Mouse (Mus musculus) midbrain, embryonic 11.5 days (tissue): ENCODE results near the gene Muc1. TPM values are rescaled to one million over a fixed set of nuclear protein-coding genes. Genes with fewer than 3 reads are reported as not detected.
A peak's percentile ranks its signal among the peaks of the same experiment; 100 is the strongest.

Experiments
- ATAC-seq: fragments of 200-750 bp; cut with Nextera tagmentation; 2 replicates; pipeline ENCODE4 v1.8.0; 2017; ENCODE audit warnings: moderate TSS enrichment, moderate library complexity; ENCODE audit not compliant: low FRiP score
- DNase-seq: peaks from one replicate; pipeline ENCODE4 v3.0.0; 2015; ENCODE audit warnings: low spot score; ENCODE audit errors: missing footprints
- H3K27ac ChIP-seq: fragments of 300-500 bp; sonication (generic); 2 replicates; pipeline ENCODE4 v1.5.1; 2014; ENCODE audit warnings: low read depth, low read length
- H3K27me3 ChIP-seq: fragments of 300-500 bp; sonication (generic); 2 replicates; pipeline ENCODE4 v1.6.1; 2014; ENCODE audit warnings: mild to moderate bottlenecking, low read length, moderate library complexity, mixed read lengths; ENCODE audit not compliant: control insufficient read depth, insufficient read depth
- H3K36me3 ChIP-seq: fragments of 300-500 bp; sonication (generic); 2 replicates; pipeline ENCODE4 v1.6.1; 2014; ENCODE audit warnings: mild to moderate bottlenecking, low read length, moderate library complexity, mixed read lengths; ENCODE audit not compliant: control insufficient read depth, insufficient read depth
- H3K4me1 ChIP-seq: fragments of 300-500 bp; sonication (generic); 2 replicates; pipeline ENCODE4 v1.6.1; 2014; ENCODE audit warnings: low read length; ENCODE audit not compliant: control insufficient read depth, insufficient read depth
- H3K4me2 ChIP-seq: fragments of 300-500 bp; sonication (generic); 2 replicates; pipeline ENCODE4 v1.6.1; 2014; ENCODE audit warnings: mild to moderate bottlenecking, moderate library complexity
- H3K4me3 ChIP-seq: fragments of 300-500 bp; sonication (generic); 2 replicates; pipeline ENCODE4 v1.5.1; 2014; ENCODE audit warnings: low read depth, low read length
- H3K9ac ChIP-seq: fragments of 300-500 bp; sonication (generic); 2 replicates; pipeline ENCODE4 v1.6.1; 2014; ENCODE audit warnings: low read length
- H3K9me3 ChIP-seq: fragments of 300-500 bp; sonication (generic); 2 replicates; pipeline ENCODE4 v1.6.1; 2016; ENCODE audit warnings: low read length; ENCODE audit not compliant: control insufficient read depth
- WGBS: fragments of 180-500 bp; shearing (Covaris S2); extraction: QIAGEN DNeasy Blood & Tissue Kit; methylation state at CpG from one replicate; pipeline ENCODE4 v1.1.7; 2014; 5-methylcytosine and 5-hydroxymethylcytosine counted together
- microRNA counts: library from miRNA; unstranded; fragments of <30 nt; microRNA quantifications from one replicate; lab custom pipeline; 2015
- microRNA-seq: library from miRNA; unstranded; fragments of <30 nt; microRNA quantifications from one replicate; pipeline ENCODE4, GENCODE M21; 2017
- polyA plus RNA-seq: library from polyadenylated mRNA; unstranded; fragments of >200 nt; fragmentation: Nextera tagmentation; extraction: Ambion mirVana; gene quantifications from 2 replicates; pipeline ENCODE4 v1.2.1, GENCODE M21; 2014

Muc1 gene
- polyA plus RNA-seq, 1 experiment from 2014 or later: 2.7 TPM

GRCm38 (mm10) chr3:89279153-89279890 is 50.5 kb downstream of the Muc1 start:
- Histone ChIP-seq H3K4me3 (peak overlapping the region; percentile 40), H3K4me1 (peaks cover 21% of the 10 kb centered on the region), H3K9me3 (no peaks in the 10 kb centered on the region), H3K27ac (no peak overlapping the region), H3K27me3 (peaks cover 41% of the 10 kb centered on the region), H3K36me3 (no peaks in the 10 kb centered on the region), H3K9ac (peak overlapping the region; percentile 39), H3K4me2 (peak overlapping the region; percentile 91)
- DNase-seq: peak; percentile 96
- WGBS: 3% methylated on average over 35 of the region's 35 CpGs
- ATAC-seq: peak; percentile 57

GRCm38 (mm10) chr3:89280050-89280605 is 51.3 kb downstream of the Muc1 start:
- Histone ChIP-seq H3K9ac (no peak overlapping the region), H3K9me3 (no peaks in the 10 kb centered on the region), H3K4me2 (peak overlapping the region; percentile 91), H3K4me1 (peaks cover 21% of the 10 kb centered on the region), H3K36me3 (no peaks in the 10 kb centered on the region), H3K4me3 (peak overlapping the region; percentile 40), H3K27ac (no peak overlapping the region), H3K27me3 (peaks cover 41% of the 10 kb centered on the region)
- under 1% methylated on average over 29 of the region's 29 CpGs for WGBS
- DNase-seq: no peak
- ATAC-seq: peak; percentile 15; the same call in 1 of the 2 replicates

GRCm38 (mm10) chr3:89280606-89281511 is 52.0 kb downstream of the Muc1 start, which contains the start of gene Efna1:
Efna1 (minus strand) TSS chr3:89281142.
- DNase-seq (peak; percentile 97), ATAC-seq (peak; percentile 39)
- H3K27me3 ChIP-seq: peaks cover 41% of the 10 kb centered on the region
- H3K9me3 ChIP-seq: no peaks in the 10 kb centered on the region
- peaks cover 21% of the 10 kb centered on the region for H3K4me1 ChIP-seq
- peak within 1 kb of the TSS; percentile 91 for H3K4me2 ChIP-seq
- no peak within 1 kb of the TSS for H3K27ac ChIP-seq
- peak within 1 kb of the TSS; percentile 61 for H3K9ac ChIP-seq
- no peaks in the 10 kb centered on the region for H3K36me3 ChIP-seq
- peak within 1 kb of the TSS; percentile 40 for H3K4me3 ChIP-seq
- under 1% methylated on average over 52 of the region's 52 CpGs for WGBS

- peak; percentile 99 for DNase-seq
- no peaks in the 10 kb centered on the region for H3K9me3 ChIP-seq
- 12% methylated on average over 20 of the region's 20 CpGs for WGBS
- H3K4me3 ChIP-seq: peak overlapping the region; percentile 40
- H3K9ac ChIP-seq: peak overlapping the region; percentile 61
- H3K4me1 ChIP-seq: peaks cover 21% of the 10 kb centered on the region
- peak overlapping the region; percentile 91 for H3K4me2 ChIP-seq
- ATAC-seq: peak; percentile 33; the same call in 1 of the 2 replicates
- H3K36me3 ChIP-seq: no peaks in the 10 kb centered on the region
- peaks cover 41% of the 10 kb centered on the region for H3K27me3 ChIP-seq
- H3K27ac ChIP-seq: no peak overlapping the region
These were observed 52.9 kb downstream of the Muc1 start for GRCm38 (mm10) chr3:89281579-89282290.

GRCm38 (mm10) chr3:89282291-89282643 is 53.4 kb downstream of the Muc1 start:
- Histone ChIP-seq H3K4me2 (no peak overlapping the region), H3K27ac (no peak overlapping the region), H3K27me3 (peaks cover 39% of the 10 kb centered on the region), H3K9ac (peak overlapping the region; percentile 47), H3K9me3 (no peaks in the 10 kb centered on the region), H3K36me3 (no peaks in the 10 kb centered on the region), H3K4me1 (peaks cover 21% of the 10 kb centered on the region), H3K4me3 (no peak overlapping the region)
- 22% methylated on average over 4 of the region's 4 CpGs for WGBS
- DNase-seq (peak; percentile 88), ATAC-seq (no peak)

MicroRNAs encoded within 50 kb of the gene (microRNA counts, 519-probe panel; counts per million panel counts)
- microRNA mmu-miR-92b (lab: Ali Mortazavi, UCI): 5,990 counts per million, percentile 81 among the panel's probes with 10 or more counts

Small RNA genes within 50 kb of the gene (microRNA-seq; reads per million reads assigned to microRNA genes)
- 20,320 reads per million, percentile 98 among the genes with 10 or more reads in this experiment for gene Mir92b

Other genes starting within 250 kb of the Muc1 start
- 25.2 and 28.0 TPM in 2 replicates for gene Rusc1, start 135.7 kb upstream of the Muc1 start, polyA plus RNA-seq
- gene Gm43738, start 128.0 kb upstream of the Muc1 start, polyA plus RNA-seq: not detected in 2 replicates
- gene Fdps, start 127.1 kb upstream of the Muc1 start, polyA plus RNA-seq: 342 TPM in 2 replicates
- gene Pklr, start 92.9 kb upstream of the Muc1 start, polyA plus RNA-seq: 1.7 and 2.2 TPM in 2 replicates
- 4.5 and 4.7 TPM in 2 replicates for gene Hcn3, start 68.9 kb upstream of the Muc1 start, polyA plus RNA-seq
- 24.1 and 29.5 TPM in 2 replicates for gene Clk2, start 64.3 kb upstream of the Muc1 start, polyA plus RNA-seq
- 74.4 and 77.2 TPM in 2 replicates for gene Scamp3, start 51.6 kb upstream of the Muc1 start, polyA plus RNA-seq
- 16.5 and 20.2 TPM in 2 replicates for gene Fam189b, start 45.9 kb upstream of the Muc1 start, polyA plus RNA-seq
- gene Gba, start 26.1 kb upstream of the Muc1 start, polyA plus RNA-seq: 41.4 and 45.9 TPM in 2 replicates
- gene Thbs3, start 13.9 kb upstream of the Muc1 start, polyA plus RNA-seq: 50.7 and 55.8 TPM in 2 replicates
- 174 and 179 TPM in 2 replicates for gene Mtx1, start 2.0 kb upstream of the Muc1 start, polyA plus RNA-seq
- gene Krtcap2, start 16.9 kb downstream of the Muc1 start, polyA plus RNA-seq: 261 and 270 TPM in 2 replicates
- 7.1 and 8.5 TPM in 2 replicates for gene Trim46, start 17.3 kb downstream of the Muc1 start, polyA plus RNA-seq
- gene Dpm3, start 30.3 kb downstream of the Muc1 start, polyA plus RNA-seq: 83.0 and 87.2 TPM in 2 replicates
- 33.0 and 34.7 TPM in 2 replicates for gene Slc50a1, start 41.5 kb downstream of the Muc1 start, polyA plus RNA-seq
- 12.2 and 12.5 TPM in 2 replicates for gene Efna1, start 52.1 kb downstream of the Muc1 start, polyA plus RNA-seq
- 4.6 and 6.4 TPM in 2 replicates for gene Efna3, start 93.9 kb downstream of the Muc1 start, polyA plus RNA-seq
- 15.3 and 17.5 TPM in 2 replicates for gene Efna4, start 109.0 kb downstream of the Muc1 start, polyA plus RNA-seq
- 17.0 and 18.7 TPM in 2 replicates for gene Adam15, start 120.9 kb downstream of the Muc1 start, polyA plus RNA-seq
- 0.33 TPM in 1 of 2 replicates, not detected in the other for gene Dcst2, start 132.9 kb downstream of the Muc1 start, polyA plus RNA-seq
- 0.23 and 0.40 TPM in 2 replicates for gene Dcst1, start 136.2 kb downstream of the Muc1 start, polyA plus RNA-seq
- gene Zbtb7b, start 165.7 kb downstream of the Muc1 start, polyA plus RNA-seq: 0.27 and 0.32 TPM in 2 replicates
- 0.52 TPM in 1 of 2 replicates, not detected in the other for gene Lenep, start 173.7 kb downstream of the Muc1 start, polyA plus RNA-seq
- gene Flad1, start 182.8 kb downstream of the Muc1 start, polyA plus RNA-seq: 25.0 and 25.4 TPM in 2 replicates
- 420 and 441 TPM in 2 replicates for gene Cks1b, start 189.3 kb downstream of the Muc1 start, polyA plus RNA-seq
- gene Shc1, start 189.4 kb downstream of the Muc1 start, polyA plus RNA-seq: 23.4 and 26.2 TPM in 2 replicates
- gene Pygo2, start 201.2 kb downstream of the Muc1 start, polyA plus RNA-seq: 47.2 and 52.5 TPM in 2 replicates
- gene Pbxip1, start 207.6 kb downstream of the Muc1 start, polyA plus RNA-seq: 7.5 and 8.3 TPM in 2 replicates
- gene Pmvk, start 225.5 kb downstream of the Muc1 start, polyA plus RNA-seq: 67.1 and 69.7 TPM in 2 replicates